Mouse (Mus musculus) right cerebral cortex, postnatal 14 days (tissue): ENCODE data around the gene Glipr1l1.
A peak's percentile ranks its signal among the peaks of the same experiment; 100 is the strongest.
"Not testable (repeated sequence)": the region's sequence is repeated elsewhere in the genome, so short reads cannot be mapped to it uniquely, and the experiment has no call there.

ENCODE experiments used
- DNase-seq: peaks from one replicate; pipeline ENCODE4 v3.0.0; 2022

Gene Glipr1l1

DNA sequence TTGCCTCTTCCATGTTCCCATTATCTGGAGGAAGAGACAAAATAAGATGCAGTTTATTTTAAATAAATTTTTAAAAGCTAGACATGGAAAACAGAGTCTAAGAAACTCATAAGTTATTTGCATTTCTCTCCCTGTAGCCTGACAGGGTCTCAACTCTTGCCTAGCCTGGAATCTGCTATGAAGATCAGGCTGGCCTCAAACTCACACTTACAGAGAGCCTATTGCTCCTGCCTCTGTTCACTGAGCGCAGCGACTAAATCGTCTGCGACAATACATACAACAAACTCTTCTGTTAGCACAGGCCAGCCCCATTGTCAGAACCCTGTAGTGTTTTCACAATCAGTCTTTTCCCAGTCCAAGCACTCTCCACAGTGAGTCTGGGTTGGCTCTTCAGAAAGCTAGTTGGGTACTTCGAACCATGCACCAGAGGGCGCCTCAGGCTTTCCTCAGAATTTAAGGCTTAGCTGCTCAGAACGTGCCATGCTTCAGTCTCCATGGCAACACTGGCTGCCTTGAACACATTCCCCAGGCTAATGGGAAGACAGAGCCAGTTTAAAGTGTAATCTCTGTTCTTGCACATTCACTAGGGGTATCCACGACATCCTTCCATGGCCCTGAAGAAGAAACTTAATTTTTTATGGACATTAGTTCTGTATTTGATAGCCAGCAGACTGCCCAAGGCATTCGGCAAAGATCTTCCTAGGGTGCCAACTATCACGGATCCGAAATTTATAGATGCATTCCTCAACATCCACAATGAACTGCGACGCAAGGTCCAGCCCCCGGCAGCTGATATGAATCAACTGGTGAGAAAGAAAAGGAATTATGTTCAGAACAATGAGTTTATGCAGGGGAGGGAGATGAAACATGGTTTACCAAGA, at the start of gene Glipr1l1:
Gene Glipr1l1 (plus strand): TSS at position 488 of the 881 bp plus-strand sequence.
- DNase-seq = peak; percentile 81

DNA sequence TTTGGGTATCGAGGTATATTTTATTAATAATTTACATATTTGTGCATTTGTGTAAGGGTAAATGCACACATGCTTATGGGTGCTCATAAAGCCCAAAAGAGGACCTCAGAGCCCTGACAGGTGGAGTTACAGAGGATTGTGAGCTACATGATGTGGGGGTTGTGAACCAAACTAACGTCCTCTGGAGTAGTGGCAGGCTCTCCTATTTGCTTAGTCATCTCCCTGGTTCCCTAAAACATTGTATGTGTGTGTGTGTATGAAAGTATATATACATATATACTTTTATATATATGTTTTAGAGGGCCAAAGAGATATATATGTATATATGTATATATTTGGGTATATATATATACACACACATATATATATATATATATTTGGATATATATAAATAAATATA, 36.4 kb upstream of the Glipr1l1 start:
- DNase-seq = no peak

DNA sequence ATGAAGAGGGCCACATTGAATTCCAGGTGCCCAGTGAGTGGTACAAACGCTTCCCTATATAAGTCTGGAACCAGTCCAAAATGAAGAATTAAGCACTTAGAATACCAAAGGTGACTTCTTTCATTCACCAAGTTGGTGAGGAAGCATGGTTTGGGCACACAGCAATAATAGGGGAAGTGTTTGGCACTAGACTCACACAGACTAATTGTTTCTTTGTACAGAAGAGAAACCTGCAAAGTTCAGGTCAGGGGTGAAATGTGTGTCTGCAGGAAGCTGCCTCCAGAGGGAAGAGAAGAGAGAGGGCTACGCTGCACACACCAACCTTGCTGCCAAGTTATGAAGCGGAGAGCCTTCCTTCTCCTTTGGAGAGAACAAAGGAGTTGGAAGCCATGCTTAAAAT, 31.3 kb upstream of the Glipr1l1 start:
- not testable (repeated sequence) for DNase-seq

DNA sequence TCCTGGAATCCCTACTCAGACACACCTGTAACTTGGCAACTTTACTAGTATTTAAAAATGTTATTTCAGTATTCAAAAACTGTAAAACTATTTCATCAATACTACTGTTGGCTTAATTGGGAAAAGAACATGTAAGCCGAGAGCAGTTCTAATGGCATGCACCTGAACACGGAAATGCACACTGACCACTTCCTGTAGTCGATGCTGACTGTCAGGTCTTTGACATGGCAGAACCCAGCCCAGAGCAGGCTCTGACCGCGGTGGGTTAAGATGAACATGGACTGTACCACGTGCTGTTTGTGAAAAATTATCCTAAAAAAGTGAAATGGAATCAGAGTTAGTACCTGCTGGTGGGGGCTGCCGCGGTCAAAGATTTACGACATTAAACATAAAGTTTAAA, 16.5 kb upstream of the Glipr1l1 start:
- DNase-seq = not testable (repeated sequence)

DNA sequence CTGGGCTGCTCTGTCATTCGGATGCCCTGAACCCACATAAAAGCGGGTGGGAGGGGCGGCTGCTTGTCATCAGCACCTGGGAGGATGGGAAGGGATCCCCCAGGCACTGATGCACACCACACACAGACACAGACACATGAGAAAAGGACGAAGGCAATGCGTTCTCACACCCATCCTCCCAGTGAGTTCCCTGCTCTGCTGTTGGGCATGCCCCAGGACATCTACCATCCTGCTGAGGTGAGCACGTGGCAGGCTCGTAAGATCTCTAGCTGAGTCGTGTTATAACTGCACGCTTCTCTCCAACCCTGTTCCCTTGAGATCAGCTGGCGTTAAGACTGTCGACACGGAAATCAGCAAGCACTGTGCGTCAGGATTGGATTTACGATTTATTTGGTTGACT, 15.7 kb upstream of the Glipr1l1 start:
- DNase-seq = not testable (repeated sequence)

DNA sequence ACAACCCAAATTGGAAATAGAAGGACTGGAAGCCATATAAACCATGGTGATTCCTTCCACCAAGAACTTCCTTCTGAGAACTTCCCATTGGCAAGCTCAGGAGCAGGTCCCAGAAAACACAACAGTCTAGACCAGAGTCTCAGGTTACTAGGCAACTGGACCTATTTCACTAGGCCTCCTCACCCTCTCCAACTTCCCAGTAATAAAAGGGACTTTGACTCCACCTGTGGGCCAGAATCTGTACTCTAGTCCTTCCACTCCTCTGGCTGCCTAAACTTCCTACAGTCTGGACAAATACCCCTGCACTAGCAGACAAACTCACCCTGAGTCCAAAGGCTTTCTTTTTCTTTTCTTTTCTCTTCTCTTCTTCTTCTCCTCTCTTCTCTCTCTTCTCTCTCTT, 8.8 kb upstream of the Glipr1l1 start:
- DNase-seq = no peak

DNA sequence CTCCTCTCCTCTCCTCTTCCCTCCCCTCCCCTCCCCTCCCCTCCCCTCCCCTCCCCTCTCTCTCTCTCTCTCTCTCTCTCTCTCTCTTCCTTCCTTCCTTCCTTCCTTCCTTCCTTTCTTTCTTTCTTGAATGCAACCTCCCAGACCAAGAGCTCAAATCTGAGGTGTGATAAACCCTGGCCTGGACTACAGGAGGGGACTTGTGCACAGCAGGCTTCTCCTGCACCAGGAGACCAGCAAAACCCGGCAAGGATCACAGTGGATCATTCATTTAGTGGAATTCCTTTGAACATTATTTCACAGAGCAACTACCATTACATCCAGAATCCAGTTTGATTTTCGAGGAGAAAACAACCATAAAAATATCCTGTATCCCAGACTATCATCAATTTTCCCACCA, 8.0 kb upstream of the Glipr1l1 start:
- DNase-seq = peak; percentile 9

DNA sequence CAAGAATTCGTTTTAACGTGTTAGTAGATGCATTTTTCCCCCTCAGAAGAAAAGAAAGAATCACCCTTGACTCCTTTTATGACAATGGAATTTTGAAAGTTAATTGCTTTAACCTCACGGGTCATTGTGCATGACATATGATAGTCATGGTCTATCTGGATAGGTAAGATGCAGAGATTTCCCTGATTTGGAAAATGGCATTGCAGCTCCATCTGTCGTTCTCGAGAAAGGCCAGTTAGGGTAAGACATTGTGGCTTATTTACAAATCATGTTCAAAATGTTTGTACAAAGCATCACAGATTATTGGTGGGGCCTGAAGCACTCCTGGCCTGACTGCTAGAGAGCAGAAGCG, 570 bp downstream of the Glipr1l1 start:
- DNase-seq = not testable (repeated sequence)

DNA sequence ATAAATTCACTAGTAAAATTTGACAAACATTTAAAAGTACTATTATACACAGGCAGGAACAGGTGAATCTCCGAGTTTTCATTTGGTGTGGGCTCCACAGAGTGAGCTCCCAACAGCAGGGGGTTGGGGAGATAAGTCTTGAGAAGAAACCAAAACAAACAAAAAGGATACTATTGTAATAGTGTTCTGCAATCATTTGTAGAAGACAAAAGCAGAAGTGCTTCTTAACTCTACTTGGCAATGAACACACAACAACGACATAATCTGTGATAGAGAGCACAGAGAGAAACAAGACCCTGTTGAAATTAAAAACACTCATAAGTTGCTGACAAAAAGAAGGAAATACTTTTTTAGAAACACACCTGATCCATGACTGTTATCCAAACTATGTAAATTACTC, 20.1 kb downstream of the Glipr1l1 start:
- DNase-seq = no peak

DNA sequence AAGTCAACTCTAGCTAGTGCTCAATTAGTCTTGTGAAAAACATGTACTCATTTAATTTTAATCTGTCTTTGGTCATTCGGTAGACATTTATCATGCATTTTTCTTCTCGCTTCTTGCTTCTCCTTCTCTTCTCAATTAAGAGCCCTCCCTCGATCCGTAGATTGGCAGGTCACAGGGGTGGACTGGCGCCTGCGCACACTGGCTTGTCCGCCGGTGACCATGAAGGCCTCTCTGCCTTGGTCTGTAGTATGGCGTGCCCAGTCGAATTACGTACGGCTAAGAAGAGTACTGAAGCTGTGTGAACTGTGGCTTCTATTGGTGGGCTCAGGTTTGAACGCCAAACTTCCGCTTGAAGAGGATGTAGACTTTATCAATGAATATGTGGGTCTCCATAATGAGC, 23.2 kb downstream of the Glipr1l1 start, which contains the start of gene Glipr1l2:
Gene Glipr1l2 (plus strand): TSS at position 198 of the 400 bp plus-strand sequence.
- DNase-seq = no peak

DNA sequence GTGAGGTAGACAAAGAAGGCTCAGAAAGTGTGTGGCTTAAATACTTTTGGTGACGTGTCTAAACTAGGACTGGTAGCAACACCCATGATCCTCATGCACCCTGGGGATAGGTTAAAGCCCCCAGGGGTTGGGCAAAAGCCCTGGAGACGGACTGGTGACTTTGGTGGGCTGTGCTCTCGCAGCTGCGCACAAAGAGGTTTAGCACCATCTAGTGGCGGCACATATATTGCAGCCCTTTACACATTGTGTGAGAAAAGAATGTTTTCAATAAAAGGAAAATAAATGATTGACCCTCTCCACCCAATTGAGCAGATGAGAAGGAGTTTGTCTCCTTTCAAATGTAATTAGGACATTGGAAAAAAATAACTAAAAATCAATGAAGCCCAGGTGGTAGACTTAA, 45.8 kb downstream of the Glipr1l1 start:
- DNase-seq = peak; percentile 59

DNA sequence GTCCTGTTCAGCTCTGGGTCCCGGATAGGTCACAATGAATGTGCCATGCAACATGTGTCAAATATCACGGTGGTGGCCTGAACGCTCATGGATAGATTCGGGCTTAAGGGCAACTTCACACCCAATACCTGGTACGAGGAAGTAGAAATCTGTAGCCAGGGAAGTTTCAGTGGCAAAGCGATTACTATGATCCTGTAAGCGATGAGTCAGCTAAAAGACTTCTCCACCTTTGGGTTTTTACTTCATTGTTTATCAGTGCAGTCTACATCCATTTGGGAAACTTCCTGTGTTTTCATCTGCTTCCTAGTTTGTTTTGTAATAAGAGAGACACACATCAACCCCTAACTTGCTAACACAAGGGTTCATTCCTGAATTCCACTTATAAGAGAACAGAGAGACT, 50.4 kb downstream of the Glipr1l1 start:
- no peak for DNase-seq

DNA sequence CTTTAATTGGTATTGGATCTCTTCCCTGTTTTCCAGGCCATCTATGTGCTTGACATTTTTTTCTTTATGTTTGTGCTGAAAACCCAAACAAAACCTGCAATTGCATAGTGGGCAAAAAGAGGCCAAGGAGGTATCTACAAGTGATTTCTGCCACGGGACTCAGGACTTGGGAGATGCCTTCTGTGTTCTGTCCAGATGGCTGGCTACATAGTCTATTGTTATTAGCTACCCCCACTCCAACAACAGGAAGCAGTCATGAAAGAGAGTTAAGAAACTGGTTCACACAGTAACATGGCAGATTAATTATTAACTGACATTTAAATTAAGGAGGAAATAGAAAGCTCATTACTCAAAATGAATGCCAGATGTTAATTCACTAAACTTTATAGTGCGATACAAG, 65.1 kb downstream of the Glipr1l1 start:
- not testable (repeated sequence) for DNase-seq

DNA sequence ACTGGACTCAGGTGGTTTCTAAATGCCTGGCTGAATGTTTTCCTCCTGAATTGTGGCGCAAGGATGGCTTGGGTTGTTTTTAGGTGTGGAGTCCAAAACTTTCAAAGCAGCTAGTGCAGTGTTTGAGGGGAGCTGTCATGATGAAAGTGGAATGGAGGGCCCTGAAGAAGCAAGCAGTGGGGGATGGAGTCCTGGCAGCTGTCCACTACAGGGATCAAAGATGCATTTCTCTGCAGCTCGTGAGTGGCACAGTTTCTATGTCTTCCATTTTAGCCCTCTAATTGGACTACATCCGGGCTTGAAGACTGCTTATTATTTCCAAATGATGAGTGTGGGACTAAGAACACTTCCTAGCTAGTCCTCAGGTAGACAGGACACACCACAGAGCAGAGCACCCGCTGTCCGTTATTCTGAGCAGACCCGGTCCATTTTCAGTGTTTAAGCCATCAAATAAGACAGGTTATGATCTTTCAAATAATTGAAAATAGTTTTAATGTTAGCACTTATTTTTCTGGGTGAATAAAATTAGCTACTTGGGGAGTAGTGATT, 67.8 kb downstream of the Glipr1l1 start:
- not testable (repeated sequence) for DNase-seq
